Mouse (Mus musculus) erythroblast, embryonic 14.5 days (primary cell): Measurements from ENCODE around the gene Fer1l4.

Experiments
- GATA1 ChIP-seq: IDR thresholded peaks from 2 replicates; pipeline ENCODE4 v1.6.1; 2012; ENCODE audit warnings: low read length, inconsistent platforms, mixed read lengths
- TAL1 ChIP-seq: IDR thresholded peaks from 3 replicates; pipeline ENCODE4 v1.6.1; 2012; ENCODE audit warnings: low read length, inconsistent platforms, mixed read lengths

DNA sequence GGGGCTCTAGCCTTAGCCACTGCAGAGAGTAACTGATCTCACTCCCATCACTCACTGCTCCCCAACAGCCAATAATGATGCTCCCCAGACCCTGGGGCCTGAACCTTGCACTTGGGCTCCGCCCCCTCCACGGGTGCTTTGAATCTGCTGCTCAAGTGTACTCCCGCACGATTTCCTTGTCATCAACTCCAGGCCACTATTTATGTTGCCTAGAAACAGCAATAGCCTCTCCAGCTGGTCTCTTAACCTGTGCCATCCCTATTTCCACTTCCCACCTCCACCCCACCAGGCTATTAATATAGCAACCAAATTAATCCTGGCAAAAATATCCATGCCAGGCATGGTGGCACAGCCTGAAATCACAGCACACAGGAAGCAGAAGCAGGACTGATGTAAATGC, 26.9 kb upstream of the Fer1l4 start:
- TF ChIP-seq GATA1 (no peak), TAL1 (no peak)
